20 mouse cellular contexts compared by ENCODE assay signal in the genomic region with DNA sequence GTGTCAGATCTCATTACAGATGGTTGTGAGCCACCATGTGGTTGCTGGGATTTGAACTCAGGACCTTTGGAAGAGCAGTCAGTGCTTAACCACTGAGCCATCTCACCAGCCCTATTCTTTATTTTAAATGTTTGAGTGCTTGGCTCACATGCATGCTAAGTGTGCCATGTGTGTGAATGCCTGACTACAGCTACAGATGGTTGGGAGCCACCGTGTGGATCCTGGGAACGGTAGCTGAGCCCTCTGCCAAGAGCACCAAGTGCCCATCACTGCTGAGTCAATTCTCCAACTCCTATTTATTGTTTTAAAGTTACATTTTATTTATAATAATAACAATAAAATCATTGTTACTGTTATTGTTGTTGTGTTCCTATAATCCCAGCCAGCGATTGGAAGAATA.
"Had no signal": no experiment of that assay in that cellular context is flagged by ENCODE, and none has a peak within 500 bp of the region (broad histone marks: within the 10 kb centered on the region; RNA-seq: fewer than 3 reads in every experiment).

No protein-coding gene starts in this region.

- DNase-seq: lung, adult 18-20 months; lung, embryonic 14.5 days; lung, postnatal 10 days; lung, postnatal 4 days; midbrain, embryonic 14.5 days; retina, postnatal 1 day; right cerebral cortex, adult 18-20 months; right cerebral cortex, postnatal 25 days; right cerebral cortex, postnatal 4 days; spleen, adult 18-20 months; thymus, postnatal 25 days; thymus, postnatal 4 days had no signal

- H3K27me3 ChIP-seq: midbrain, embryonic 12.5 days; neural tube, embryonic 13.5 days; neural tube, embryonic 15.5 days; stomach, embryonic 15.5 days had no signal

- H3K9ac ChIP-seq: lung, embryonic 14.5 days; midbrain, embryonic 12.5 days; neural tube, embryonic 13.5 days; neural tube, embryonic 15.5 days; stomach, embryonic 15.5 days had no signal

- H3K4me3 ChIP-seq: midbrain, embryonic 10.5 days; midbrain, embryonic 12.5 days; myocyte; neural tube, embryonic 13.5 days; neural tube, embryonic 15.5 days; stomach, embryonic 15.5 days had no signal

- ATAC-seq: midbrain, embryonic 16.5 days had no signal

- H3K9me3 ChIP-seq: midbrain, embryonic 10.5 days; midbrain, embryonic 12.5 days; neural tube, embryonic 13.5 days; neural tube, embryonic 15.5 days; stomach, embryonic 15.5 days had no signal

- H3K36me3 ChIP-seq: midbrain, embryonic 10.5 days; midbrain, embryonic 12.5 days; neural tube, embryonic 13.5 days; neural tube, embryonic 15.5 days; stomach, embryonic 15.5 days had no signal

- H3K4me2 ChIP-seq: lung, embryonic 14.5 days; midbrain, embryonic 12.5 days; neural tube, embryonic 13.5 days; neural tube, embryonic 15.5 days; stomach, embryonic 15.5 days had no signal

- H3K27ac ChIP-seq: midbrain, embryonic 12.5 days; neural tube, embryonic 13.5 days; neural tube, embryonic 15.5 days; stomach, embryonic 15.5 days; stomach, postnatal 0 days had no signal
